Mouse (Mus musculus): ENCODE results near the gene Paqr3. TPM values are rescaled to one million over a fixed set of nuclear protein-coding genes. Genes with fewer than 3 reads are reported as not detected.

Gene Paqr3
- total RNA-seq, 2 experiments from 2014 or later, result 1.8 to 3.3 TPM

DNA sequence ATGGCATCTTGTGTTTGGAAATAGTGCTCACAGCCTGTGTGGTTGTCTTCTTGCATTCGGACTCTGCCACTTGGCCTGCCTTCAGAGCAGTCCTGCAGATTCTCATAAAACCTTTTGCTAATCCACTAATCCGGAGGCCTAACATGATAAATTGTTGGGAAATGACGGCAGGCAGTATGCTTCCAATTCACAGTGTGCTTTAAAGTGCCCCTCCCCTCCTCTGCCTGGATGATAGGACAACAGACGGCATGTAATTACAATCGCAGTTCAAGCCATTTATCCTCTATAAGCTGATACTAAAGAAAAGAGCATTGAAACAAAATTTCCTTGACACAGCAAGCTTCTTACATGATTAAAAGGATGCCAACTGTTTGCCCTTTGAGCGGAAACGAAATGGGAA, 33.7 kb downstream of the Paqr3 start:
- intact Hi-C loops (cut with DNase I), result no loop called here
- TF ChIP-seq CTCF (IDR thresholded peaks at IDR 0.05), result no peak
- DNase-seq, result no peak

DNA sequence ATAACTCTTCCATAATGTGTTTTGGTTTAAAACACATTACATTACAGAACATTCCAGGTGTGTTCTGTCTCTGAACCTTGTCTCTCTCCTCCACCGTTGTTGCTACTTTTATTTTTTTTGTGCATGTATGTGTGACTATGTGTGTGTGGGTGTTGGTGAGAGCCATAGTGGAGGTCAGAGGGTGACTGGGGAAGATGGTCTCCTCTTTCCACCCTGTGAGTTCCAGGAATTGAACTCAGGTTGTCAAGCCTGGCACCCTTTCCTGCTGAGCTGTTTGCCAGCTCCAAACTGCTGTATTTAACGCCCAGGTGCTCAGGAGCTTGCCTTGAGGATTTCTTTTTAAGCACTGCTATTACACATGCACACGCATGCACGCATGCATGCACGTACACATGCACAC, 35.2 kb downstream of the Paqr3 start:
- H3K4me3 ChIP-seq, result no peak overlapping the region
- intact Hi-C loops (cut with DNase I), result no loop called here
- no peak for TF ChIP-seq CTCF (IDR thresholded peaks at IDR 0.05)
- H3K27ac ChIP-seq, result no peak overlapping the region
- no peak for DNase-seq

More for the DNA sequence above, 33.7 kb downstream of the Paqr3 start:
- H3K27ac ChIP-seq, result no peak overlapping the region
- H3K4me3 ChIP-seq, result no peak overlapping the region

DNA sequence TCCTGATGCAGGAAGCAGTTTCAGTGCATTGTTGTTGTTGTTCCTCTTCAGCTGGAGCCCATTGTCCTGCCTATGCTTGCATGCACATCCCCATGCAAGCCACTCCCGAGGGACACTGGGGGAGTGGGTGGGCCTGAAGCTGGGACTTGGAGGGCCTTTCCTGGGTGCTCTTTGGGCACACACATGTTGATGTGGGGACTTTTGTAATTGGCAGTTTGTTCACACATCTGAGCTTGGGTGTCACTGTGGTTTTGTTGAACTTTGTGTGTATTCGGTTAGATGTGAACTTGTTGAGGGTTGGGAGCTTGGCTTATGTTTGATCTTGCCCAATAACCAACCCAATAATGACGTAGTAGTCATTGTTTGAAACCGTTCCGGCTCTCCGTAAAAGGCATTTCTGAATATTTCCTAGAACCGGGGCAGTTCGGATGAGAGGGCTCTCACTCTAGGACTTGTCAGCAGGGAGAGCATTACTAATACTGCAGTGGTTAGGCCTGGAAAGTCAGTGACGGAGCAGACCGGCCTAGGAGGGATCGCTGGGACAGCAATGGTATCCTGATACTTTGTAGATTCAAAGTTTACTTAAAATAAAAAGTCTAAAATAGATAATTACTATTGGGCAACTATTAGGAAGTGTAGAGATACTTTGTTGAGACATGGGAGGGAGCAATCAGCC, 35.8 kb downstream of the Paqr3 start:
- DNase-seq, result no peak
- Histone ChIP-seq H3K27ac (no peak overlapping the region), H3K4me3 (no peak overlapping the region)
- no peak for TF ChIP-seq CTCF (IDR thresholded peaks at IDR 0.05)
- intact Hi-C loops (cut with DNase I), result no loop called here

DNA sequence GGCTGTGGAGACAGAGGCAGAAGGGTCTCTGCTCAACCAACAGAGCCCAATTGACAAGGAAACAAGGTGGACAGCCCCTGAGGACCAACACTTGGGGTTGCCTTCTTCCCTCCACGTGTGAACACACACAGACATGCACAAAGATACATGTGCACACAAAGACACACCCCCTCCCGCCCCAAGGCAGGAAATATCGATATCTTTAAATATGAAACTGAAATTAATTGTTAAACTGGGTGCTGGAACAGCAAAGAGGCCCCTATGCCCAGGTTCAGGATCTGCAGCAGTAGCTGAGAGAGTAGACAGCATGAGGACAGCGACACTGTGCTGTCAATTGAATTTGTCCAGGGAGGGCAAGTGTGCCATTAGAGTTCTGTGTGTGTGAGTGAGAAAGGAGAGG, 45.6 kb downstream of the Paqr3 start:
- H3K4me3 ChIP-seq, result no peak overlapping the region
- no peak for TF ChIP-seq CTCF (IDR thresholded peaks at IDR 0.05)
- no peak overlapping the region for H3K27ac ChIP-seq
- intact Hi-C loops (cut with DNase I), result no loop called here
- no peak for DNase-seq

DNA sequence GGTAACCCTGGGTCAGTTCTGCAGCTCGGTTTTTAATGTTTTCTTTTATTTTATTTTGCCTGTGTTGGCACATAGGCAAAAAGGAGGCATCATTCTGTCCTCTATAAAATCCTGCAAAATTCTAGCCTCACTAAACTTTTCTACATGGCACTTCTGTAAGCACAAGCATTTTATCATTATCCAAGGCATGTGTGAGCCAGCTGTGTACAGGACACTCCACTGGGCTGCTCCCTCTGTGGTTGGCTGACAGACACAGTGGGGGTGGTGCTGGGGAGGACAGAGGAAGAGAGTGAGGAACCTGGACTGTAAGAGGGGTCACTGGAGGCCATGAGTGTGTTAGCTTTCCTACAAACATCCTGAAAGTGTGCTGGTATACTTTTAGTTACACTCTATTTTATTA, 49.4 kb downstream of the Paqr3 start:
- no peak for TF ChIP-seq CTCF (IDR thresholded peaks at IDR 0.05)
- intact Hi-C loops (cut with DNase I), result no loop called here

DNA sequence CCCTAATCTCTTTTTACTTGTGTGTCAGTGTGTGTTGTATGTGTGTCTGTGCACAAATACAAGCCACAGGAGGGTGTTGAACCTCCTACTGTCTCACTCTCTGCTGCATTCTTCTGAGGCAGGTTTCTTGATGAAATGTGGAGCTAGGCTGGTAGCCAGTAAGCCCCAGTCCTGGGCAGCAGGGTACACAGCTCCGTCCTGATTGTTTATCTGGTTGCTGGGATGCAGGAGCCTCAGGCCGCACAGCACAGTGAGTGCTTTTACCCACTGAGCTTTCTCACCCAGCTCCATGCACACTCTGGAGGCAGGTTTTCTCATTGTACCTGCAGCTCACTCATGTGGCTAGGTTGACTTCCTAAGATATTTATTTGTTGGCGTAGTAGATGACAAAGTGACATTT, 50.5 kb downstream of the Paqr3 start:
- no peak overlapping the region for H3K27ac ChIP-seq
- no peak for DNase-seq
- intact Hi-C loops (cut with DNase I), result no loop called here
- no peak for TF ChIP-seq CTCF (IDR thresholded peaks at IDR 0.05)
- no peak overlapping the region for H3K4me3 ChIP-seq

More for the DNA sequence above, 49.4 kb downstream of the Paqr3 start:
- no peak for DNase-seq
- H3K4me3 ChIP-seq, result no peak overlapping the region
- H3K27ac ChIP-seq, result no peak overlapping the region

DNA sequence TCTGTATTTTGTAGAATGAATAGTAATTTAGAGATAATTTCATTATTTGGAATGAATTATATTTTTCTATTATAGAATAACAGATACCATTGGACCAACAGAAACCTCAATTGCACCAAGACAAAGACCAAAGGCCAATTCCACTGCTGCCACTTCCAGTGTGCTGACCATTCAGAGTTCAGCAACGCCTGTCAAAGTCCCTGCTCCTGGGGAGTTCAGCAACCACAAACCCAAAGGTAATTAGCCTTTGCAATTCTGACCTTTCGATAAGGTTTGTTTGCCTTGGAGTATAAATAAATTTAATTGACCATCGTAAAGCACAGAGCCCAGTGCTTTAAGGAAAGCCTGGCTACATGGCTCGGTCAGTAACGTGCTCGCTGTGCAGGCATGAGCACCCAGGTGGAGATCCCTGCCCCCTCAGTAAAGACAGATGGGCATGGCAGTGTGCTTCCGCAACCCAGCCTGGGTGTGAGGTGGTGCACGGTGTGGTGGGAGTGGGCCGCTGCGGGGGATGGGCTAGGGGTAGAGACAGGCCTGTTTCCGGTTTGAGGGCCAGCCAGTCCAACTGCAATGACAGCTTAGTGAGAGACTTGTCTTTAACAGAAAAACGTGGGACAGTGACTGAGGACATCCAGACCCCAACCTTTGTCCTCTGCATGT, 54.5 kb downstream of the Paqr3 start:
- H3K4me3 ChIP-seq, result no peak overlapping the region
- no peak overlapping the region for H3K27ac ChIP-seq
- no peak for DNase-seq
- intact Hi-C loops (cut with DNase I), result loop anchor here (5.0 kb wide), 2 partner anchors 60 to 180 kb away; partner anchors contain the start of gene Bmp2k
- no peak for TF ChIP-seq CTCF (IDR thresholded peaks at IDR 0.05)

DNA sequence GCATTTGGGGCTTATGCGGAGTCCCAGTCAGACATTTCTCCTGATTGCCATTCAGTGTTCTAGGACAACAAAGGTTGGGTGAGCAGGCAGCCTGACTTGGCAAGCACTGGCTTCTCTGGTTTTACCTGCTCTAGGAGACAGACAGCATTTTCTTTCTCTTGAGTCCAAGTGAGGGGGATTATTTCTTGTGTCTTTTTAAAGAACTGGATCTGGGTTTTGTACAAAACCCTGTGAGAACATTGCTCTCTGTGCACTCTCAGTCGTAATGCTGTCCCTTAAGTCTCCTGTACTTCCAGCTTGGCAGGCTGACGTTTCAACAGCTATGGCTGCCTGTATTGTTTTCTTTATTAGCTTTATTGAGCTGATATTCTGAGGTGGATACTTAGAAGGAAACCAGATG, 55.0 kb downstream of the Paqr3 start:
- H3K27ac ChIP-seq, result no peak overlapping the region
- TF ChIP-seq CTCF (IDR thresholded peaks at IDR 0.05), result no peak
- no peak for DNase-seq
- no peak overlapping the region for H3K4me3 ChIP-seq
- intact Hi-C loops (cut with DNase I), result loop anchor here (5.0 kb wide), 2 partner anchors 59 to 179 kb away; partner anchors contain the start of gene Bmp2k

DNA sequence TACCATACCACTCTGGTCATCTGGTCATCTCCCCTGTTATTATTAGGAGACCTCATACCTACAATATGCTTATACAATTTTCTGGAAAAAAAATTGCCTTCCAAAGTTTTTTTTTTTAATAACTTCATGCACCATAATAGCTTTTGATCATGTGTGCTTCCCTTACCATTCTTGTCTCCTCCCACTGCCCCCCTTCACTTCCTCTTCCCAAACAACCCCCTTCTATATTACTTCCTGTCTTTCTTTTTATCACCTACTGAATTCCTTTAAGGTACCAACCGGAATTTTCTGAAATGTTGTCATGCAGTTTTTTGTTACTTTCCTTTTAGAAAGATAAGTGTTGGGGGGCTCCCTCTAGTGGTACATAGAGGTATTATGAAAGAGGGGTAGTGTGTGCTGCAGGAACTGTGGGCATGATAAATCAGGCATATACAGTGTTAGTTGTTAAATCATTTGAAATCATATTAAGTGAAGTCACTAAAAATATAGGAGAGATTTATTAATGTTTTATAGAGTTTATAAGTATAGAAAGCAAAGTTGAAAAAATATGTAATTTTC, 55.8 kb downstream of the Paqr3 start:
- intact Hi-C loops (cut with DNase I), result loop anchor here (1.0 to 5.0 kb wide), 3 partner anchors 58 to 201 kb away; partner anchors contain the start of gene Bmp2k
- DNase-seq, result no peak
- H3K4me3 ChIP-seq, result no peak overlapping the region
- peak; percentile 95 for TF ChIP-seq CTCF (IDR thresholded peaks at IDR 0.05)
- no peak overlapping the region for H3K27ac ChIP-seq

DNA sequence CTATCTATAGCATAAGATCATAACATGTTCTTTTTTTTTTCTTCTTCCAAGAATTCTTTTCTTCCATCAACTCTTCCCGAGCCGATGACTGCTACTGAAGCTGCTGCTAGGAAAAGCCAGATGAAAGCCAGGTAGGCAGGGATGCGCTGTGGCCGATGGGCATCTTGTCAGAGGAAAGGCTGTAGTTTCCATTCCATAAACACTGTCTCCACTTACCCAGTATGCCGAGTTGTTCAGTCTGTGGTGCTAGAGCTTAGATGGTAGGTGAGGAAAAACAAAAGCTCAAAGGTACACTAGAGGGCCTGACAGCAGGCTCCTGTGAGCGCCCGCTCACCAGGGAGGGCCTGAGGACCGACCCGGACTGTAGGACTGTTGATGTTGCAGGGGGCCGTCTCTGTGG, 56.6 kb downstream of the Paqr3 start:
- no peak for DNase-seq
- TF ChIP-seq CTCF (IDR thresholded peaks at IDR 0.05), result no peak

DNA sequence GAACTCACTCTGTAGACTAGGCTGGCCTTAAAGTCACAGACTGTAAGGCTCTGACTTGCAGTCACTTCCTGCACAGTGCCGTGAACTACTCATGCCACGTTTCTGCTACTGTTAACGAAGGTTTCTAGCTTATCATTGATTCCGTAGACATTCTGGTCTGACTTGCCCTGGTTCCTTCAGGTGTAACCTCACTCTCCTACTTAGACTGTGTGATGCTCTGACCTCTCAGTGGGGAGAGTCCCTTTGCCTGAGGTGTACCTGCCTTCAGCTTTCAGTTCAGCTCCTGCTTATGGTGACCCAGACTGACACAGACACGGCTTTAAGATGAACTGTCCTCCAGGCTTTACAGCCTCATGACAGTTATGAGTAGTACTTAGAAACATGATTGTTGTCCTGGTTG, 57.2 kb downstream of the Paqr3 start:
- Histone ChIP-seq H3K4me3 (no peak overlapping the region), H3K27ac (no peak overlapping the region)
- no peak for DNase-seq
- intact Hi-C loops (cut with DNase I), result no loop called here
- TF ChIP-seq CTCF (IDR thresholded peaks at IDR 0.05), result no peak

More for the DNA sequence above, 56.6 kb downstream of the Paqr3 start:
- no peak overlapping the region for H3K27ac ChIP-seq
- no peak overlapping the region for H3K4me3 ChIP-seq
- intact Hi-C loops (cut with DNase I), result loop anchor here (1.0 to 5.0 kb wide), 3 partner anchors 58 to 200 kb away; partner anchors contain the start of gene Bmp2k

DNA sequence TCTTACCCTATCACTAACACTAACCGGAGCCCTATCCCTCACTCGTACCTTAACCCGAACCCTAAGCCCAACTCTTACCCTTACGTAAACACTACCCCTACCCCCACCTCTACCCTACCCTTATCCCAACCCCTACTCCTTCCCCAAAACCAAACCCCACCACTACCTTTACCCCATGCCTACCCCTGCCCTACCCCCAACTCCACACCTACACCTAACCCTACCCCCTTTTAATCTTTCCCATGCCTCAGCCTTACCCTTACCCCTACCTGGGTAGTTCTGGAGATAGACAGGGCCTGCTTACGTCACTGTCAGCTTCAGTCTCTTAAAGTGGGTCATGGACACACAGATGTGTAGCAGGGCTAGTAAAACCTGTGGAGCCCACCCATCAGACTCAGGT, 62.5 kb downstream of the Paqr3 start:
- no peak for TF ChIP-seq CTCF (IDR thresholded peaks at IDR 0.05)
- intact Hi-C loops (cut with DNase I), result no loop called here
- no peak overlapping the region for H3K4me3 ChIP-seq
- DNase-seq, result no peak
- H3K27ac ChIP-seq, result no peak overlapping the region

DNA sequence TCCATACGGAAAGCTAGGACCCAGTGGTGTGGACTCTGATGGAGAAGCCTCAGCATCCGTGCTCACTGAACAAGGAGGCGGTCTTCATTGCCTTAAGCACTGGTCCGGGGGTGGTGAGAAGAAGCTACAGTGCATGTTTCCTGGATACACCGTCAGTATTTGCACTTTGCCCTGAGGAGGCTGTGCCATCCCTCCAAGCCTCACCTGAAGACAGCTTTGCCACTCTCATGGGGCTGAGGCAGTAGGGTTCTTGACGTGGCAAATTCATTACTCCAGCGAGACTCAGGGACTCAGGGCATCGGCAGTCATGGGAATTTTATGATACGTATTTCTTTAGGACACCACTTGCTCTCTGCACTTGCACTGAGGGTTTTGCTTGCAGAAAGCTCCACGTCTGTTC, 64.7 kb downstream of the Paqr3 start:
- TF ChIP-seq CTCF (IDR thresholded peaks at IDR 0.05), result no peak
- Histone ChIP-seq H3K27ac (no peak overlapping the region), H3K4me3 (no peak overlapping the region)
- intact Hi-C loops (cut with DNase I), result no loop called here
- no peak for DNase-seq

Measured in gastrocnemius, adult 2 months (tissue).